Mouse (Mus musculus) forebrain, embryonic 14.5 days (tissue): ENCODE results near the gene Tbkbp1. TPM values are rescaled to one million over a fixed set of nuclear protein-coding genes. Genes with fewer than 3 reads are reported as not detected.

Experiments used
- ATAC-seq: fragments of 200-750 bp; cut with Nextera tagmentation; 2 replicates; pipeline ENCODE4 v1.8.0; 2017; ENCODE audit warnings: mild to moderate bottlenecking, moderate library complexity
- DNase-seq: peaks from one replicate; pipeline ENCODE4 v3.0.0-alpha.2; 2015; ENCODE audit warnings: low spot score
- H3K27ac ChIP-seq: fragments of 300-500 bp; sonication (generic); 2 replicates; pipeline ENCODE4 v1.5.1; 2014; ENCODE audit warnings: low read depth, mild to moderate bottlenecking, control low read depth, low read length, moderate library complexity
- H3K27me3 ChIP-seq: fragments of 300-500 bp; sonication (generic); replicated peaks from 2 replicates; pipeline ENCODE4 v1.6.1; 2014; ENCODE audit warnings: low read length, control low read depth, mixed read lengths; ENCODE audit not compliant: control insufficient read depth, insufficient read depth
- H3K36me3 ChIP-seq: fragments of 300-500 bp; sonication (generic); 2 replicates; pipeline ENCODE4 v1.6.1; 2014; ENCODE audit warnings: low read length, control low read depth; ENCODE audit not compliant: control insufficient read depth, insufficient read depth
- H3K4me1 ChIP-seq: fragments of 300-500 bp; sonication (generic); 2 replicates; pipeline ENCODE4 v1.6.1; 2014; ENCODE audit warnings: antibody characterized with exemption, low read length, control low read depth; ENCODE audit not compliant: control insufficient read depth, insufficient read depth
- H3K4me2 ChIP-seq: fragments of 300-500 bp; sonication (generic); 2 replicates; pipeline ENCODE4 v1.6.1; 2014; ENCODE audit warnings: mild to moderate bottlenecking, control low read depth, low read length
- H3K4me3 ChIP-seq: fragments of 300-500 bp; sonication (generic); 2 replicates; pipeline ENCODE4 v1.5.1; 2014; ENCODE audit warnings: low read depth, low read length, control low read depth
- H3K9ac ChIP-seq: fragments of 300-500 bp; sonication (generic); 2 replicates; pipeline ENCODE4 v1.6.1; 2014; ENCODE audit warnings: mild to moderate bottlenecking, low read length, control low read depth, moderate library complexity
- H3K9me3 ChIP-seq: fragments of 300-500 bp; sonication (generic); replicated peaks from 2 replicates; pipeline ENCODE4 v1.6.1; 2016; ENCODE audit warnings: low read length, control low read depth, mixed read lengths; ENCODE audit not compliant: control insufficient read depth
- WGBS: fragments of 180-500 bp; shearing (Covaris S2); extraction: QIAGEN DNeasy Blood & Tissue Kit; methylation state at CpG from one replicate; pipeline ENCODE4 v1.1.7; 2014; 5-methylcytosine and 5-hydroxymethylcytosine counted together
- polyA plus RNA-seq: library from polyadenylated mRNA; unstranded; fragments of >200 nt; fragmentation: Nextera tagmentation; extraction: Ambion mirVana; gene quantifications from 2 replicates; pipeline ENCODE4 v1.2.1, GENCODE M21; 2014

Tbkbp1 gene
- polyA plus RNA-seq, 1 experiment from 2014 or later, result 4.8 TPM

DNA sequence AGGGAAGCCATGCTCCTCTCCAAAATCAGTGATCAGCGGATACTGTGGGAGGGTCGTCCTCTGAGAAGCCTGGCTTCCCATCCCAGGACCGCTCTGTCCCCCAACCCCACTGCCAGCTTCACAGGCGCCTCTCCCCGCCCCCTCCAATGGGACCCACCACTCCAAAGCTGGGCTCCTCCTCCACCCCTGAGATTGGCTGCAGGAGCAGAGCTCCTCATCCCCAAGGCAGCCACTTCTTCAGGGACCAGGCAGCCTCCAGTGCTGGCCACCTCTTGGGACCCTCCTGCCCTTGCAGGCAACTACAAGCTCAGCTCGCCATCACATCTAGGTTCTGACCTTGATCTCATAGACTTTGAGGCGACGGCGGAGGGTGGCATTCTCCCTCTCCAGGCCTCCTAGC, 2.3 kb downstream of the Tbkbp1 start:
- Histone ChIP-seq H3K9ac (peak overlapping the region; percentile 13; the same call in 1 of the 2 replicates), H3K4me2 (peak overlapping the region; percentile 77; the same call in 1 of the 2 replicates)
- ATAC-seq, result no peak

DNA sequence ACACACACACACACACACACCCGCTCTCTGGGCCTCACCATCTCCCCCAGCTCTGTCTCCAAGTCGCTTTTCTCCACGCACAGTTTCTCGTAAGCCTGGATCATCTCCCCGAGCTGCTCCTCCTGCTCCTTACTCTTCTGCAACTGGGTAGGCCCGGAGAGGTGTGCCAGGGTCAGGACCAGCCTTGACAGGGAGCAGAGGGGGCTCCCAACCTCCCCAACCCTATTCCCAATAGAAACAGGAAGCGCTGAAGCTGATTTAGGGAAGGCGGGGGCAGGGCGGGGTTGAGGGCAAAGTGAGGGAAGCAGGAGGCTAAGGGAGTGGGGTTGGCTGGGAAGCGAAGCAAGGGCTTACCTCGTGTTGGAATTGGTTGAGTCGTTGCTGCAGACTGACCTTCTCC, 2.7 kb downstream of the Tbkbp1 start:
- Histone ChIP-seq H3K4me1 (peaks cover 18% of the 10 kb centered on the region), H3K36me3 (peaks cover 34% of the 10 kb centered on the region), H3K4me3 (no peak overlapping the region), H3K9ac (no peak overlapping the region), H3K9me3 (no peaks in the 10 kb centered on the region), H3K27me3 (no peaks in the 10 kb centered on the region), H3K27ac (no peak overlapping the region), H3K4me2 (peak overlapping the region; percentile 8; the same call in 1 of the 2 replicates)
- DNase-seq (no peak), ATAC-seq (no peak)
- 38% methylated on average over 12 of the region's 12 CpGs for WGBS

More for the DNA sequence above, 2.3 kb downstream of the Tbkbp1 start:
- Histone ChIP-seq H3K27ac (no peak overlapping the region), H3K9me3 (no peaks in the 10 kb centered on the region), H3K4me1 (peaks cover 18% of the 10 kb centered on the region), H3K27me3 (no peaks in the 10 kb centered on the region), H3K36me3 (peaks cover 31% of the 10 kb centered on the region), H3K4me3 (no peak overlapping the region)
- WGBS, result 32% methylated on average over 9 of the region's 9 CpGs
- DNase-seq, result no peak

DNA sequence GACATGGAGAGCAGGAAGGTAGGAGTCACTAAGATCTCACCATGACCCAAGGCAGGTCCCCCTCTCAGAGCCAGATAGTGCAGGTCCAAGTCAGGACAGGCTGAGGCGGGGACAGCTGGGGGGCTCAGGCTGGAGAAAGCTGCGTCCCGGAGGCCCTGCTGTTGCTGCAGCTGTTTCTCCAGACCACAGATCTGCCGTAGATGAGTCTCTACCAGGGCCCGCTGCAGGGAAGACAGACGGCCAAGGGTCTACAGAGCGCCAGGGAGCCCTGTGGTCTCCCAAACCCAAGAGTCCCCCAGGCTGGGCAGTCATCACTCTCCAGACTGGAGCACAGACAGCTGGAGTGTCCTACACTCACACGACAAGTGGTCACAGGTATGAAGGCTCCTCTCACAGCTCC, 4.0 kb downstream of the Tbkbp1 start:
- H3K9ac ChIP-seq, result no peak overlapping the region
- H3K4me2 ChIP-seq, result no peak overlapping the region
- DNase-seq (no peak), ATAC-seq (no peak)
- H3K36me3 ChIP-seq, result peaks cover 36% of the 10 kb centered on the region
- H3K4me1 ChIP-seq, result peaks cover 12% of the 10 kb centered on the region
- no peak overlapping the region for H3K4me3 ChIP-seq
- no peak overlapping the region for H3K27ac ChIP-seq
- H3K9me3 ChIP-seq, result no peaks in the 10 kb centered on the region
- no peaks in the 10 kb centered on the region for H3K27me3 ChIP-seq
- WGBS, result 89% methylated on average over 8 of the region's 8 CpGs

GRCm38 (mm10) chr11:97146724-97147123, 4.6 kb downstream of the Tbkbp1 start:
- peak; percentile 70 for DNase-seq
- WGBS, result 11% methylated on average over 8 of the region's 8 CpGs
- Histone ChIP-seq H3K4me1 (peaks cover 7% of the 10 kb centered on the region), H3K36me3 (peaks cover 36% of the 10 kb centered on the region), H3K27me3 (no peaks in the 10 kb centered on the region), H3K4me3 (no peak overlapping the region), H3K4me2 (no peak overlapping the region), H3K9ac (no peak overlapping the region), H3K9me3 (no peaks in the 10 kb centered on the region), H3K27ac (no peak overlapping the region)
- ATAC-seq, result no peak

GRCm38 (mm10) chr11:97145951-97146350, 5.3 kb downstream of the Tbkbp1 start:
- Histone ChIP-seq H3K4me2 (no peak overlapping the region), H3K4me3 (no peak overlapping the region), H3K27me3 (no peaks in the 10 kb centered on the region), H3K9ac (no peak overlapping the region), H3K27ac (no peak overlapping the region), H3K36me3 (peaks cover 39% of the 10 kb centered on the region), H3K9me3 (no peaks in the 10 kb centered on the region), H3K4me1 (peaks cover 7% of the 10 kb centered on the region)
- WGBS, result 82% methylated on average over 9 of the region's 9 CpGs
- DNase-seq, result no peak
- no peak for ATAC-seq

DNA sequence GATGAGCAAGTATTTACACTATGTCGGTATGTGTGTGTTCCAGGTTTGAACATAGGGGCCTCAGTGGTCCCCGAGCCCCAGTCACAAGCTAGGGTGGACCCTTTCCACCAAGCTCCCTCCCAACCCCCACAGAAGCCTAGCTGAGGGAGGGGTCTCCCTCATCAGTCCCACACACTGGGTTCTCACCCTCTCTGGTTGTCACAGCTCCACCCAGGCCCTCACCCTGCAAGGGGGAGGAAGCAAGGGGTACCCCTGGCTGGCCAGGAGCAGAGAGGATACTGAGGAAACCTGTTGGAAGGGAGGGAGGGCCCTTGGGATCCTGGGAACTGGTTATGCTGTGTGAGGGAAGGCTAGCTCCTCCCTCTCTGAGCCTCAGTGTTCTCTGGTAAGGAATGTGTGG, 6.0 kb downstream of the Tbkbp1 start:
- peaks cover 7% of the 10 kb centered on the region for H3K4me1 ChIP-seq
- no peak overlapping the region for H3K9ac ChIP-seq
- H3K4me2 ChIP-seq, result no peak overlapping the region
- DNase-seq (no peak), ATAC-seq (no peak)
- no peak overlapping the region for H3K27ac ChIP-seq
- no peak overlapping the region for H3K4me3 ChIP-seq
- H3K36me3 ChIP-seq, result peaks cover 40% of the 10 kb centered on the region
- H3K27me3 ChIP-seq, result 0 out of 2 replicates have a peak, but pooled peaks cover 3% of the 10 kb centered on the region
- H3K9me3 ChIP-seq, result no peaks in the 10 kb centered on the region
- 78% methylated on average over 2 of the region's 2 CpGs for WGBS

DNA sequence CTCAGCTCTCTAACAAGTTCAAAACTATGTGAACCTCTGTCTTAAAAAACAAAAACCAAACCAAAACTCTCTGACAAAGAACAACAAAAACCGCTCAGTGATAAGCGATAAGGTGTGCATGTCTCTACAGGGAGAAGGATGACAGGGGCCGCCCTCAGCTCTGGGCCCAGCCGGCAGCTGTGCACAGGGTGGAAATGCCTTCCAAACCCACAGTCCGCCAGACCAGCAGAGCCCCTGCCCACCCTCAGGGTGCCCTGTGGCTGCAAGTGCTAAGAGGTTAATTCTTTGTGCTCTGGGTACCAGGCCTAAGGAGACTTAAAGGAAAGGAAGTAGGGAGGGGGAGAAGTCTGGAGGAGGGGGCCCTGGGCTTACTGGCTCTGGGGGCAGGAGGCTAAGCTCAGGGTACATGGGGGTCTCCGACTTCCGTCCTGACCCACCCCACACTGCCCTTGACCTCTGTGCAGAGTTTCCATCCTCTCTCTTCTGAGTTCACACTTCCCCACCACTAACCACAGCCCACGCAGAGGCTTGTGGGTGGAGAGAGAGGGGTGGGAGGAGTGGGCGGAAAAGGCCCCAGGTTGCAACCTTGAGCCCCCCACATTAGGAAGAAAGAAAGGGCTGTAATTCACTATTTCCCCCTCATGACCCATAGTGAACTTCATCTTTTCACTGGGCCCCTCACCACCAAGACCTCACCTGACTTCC, 7.9 kb downstream of the Tbkbp1 start:
- no peak overlapping the region for H3K4me2 ChIP-seq
- no peak overlapping the region for H3K9ac ChIP-seq
- H3K36me3 ChIP-seq, result peaks cover 41% of the 10 kb centered on the region
- no peak overlapping the region for H3K4me3 ChIP-seq
- ATAC-seq (no peak), DNase-seq (no peak)
- 84% methylated on average over 9 of the region's 9 CpGs for WGBS
- H3K27me3 ChIP-seq, result 0 out of 2 replicates have a peak, but pooled peaks cover 8% of the 10 kb centered on the region
- H3K27ac ChIP-seq, result no peak overlapping the region
- no peaks in the 10 kb centered on the region for H3K9me3 ChIP-seq
- H3K4me1 ChIP-seq, result peaks cover 9% of the 10 kb centered on the region

DNA sequence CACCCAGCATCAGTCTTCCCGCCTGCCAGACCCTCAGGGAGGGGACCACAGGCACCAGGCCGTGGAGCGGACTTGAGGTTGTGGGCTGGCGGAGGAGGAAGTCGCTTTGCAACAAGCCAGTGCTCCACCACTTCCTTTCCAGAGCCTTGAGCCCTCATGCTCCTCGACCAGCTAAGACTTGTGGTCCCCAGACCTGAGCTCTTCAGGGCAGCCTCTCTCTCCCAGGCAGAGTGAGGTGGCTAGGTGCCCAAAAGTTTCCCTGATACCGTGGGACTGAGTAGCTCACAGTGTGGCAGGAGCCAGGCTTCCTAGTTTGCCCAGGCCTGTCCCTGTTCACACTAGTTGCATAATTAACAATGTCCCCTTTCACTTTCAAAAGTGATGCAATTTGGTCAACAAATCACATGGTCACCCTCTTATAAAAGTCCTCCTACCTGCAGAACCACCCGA, 9.1 kb downstream of the Tbkbp1 start:
- Histone ChIP-seq H3K4me2 (no peak overlapping the region), H3K9me3 (no peaks in the 10 kb centered on the region), H3K4me3 (no peak overlapping the region), H3K9ac (no peak overlapping the region), H3K27me3 (0 out of 2 replicates have a peak, but pooled peaks cover 8% of the 10 kb centered on the region), H3K27ac (no peak overlapping the region), H3K36me3 (peaks cover 42% of the 10 kb centered on the region), H3K4me1 (peaks cover 9% of the 10 kb centered on the region)
- DNase-seq (no peak), ATAC-seq (no peak)
- 77% methylated on average over 8 of the region's 8 CpGs for WGBS

GRCm38 (mm10) chr11:97140811-97141210, 10.5 kb downstream of the Tbkbp1 start:
- Histone ChIP-seq H3K27ac (no peak overlapping the region), H3K36me3 (peaks cover 40% of the 10 kb centered on the region), H3K9me3 (no peaks in the 10 kb centered on the region), H3K4me1 (peaks cover 9% of the 10 kb centered on the region), H3K27me3 (0 out of 2 replicates have a peak, but pooled peaks cover 8% of the 10 kb centered on the region), H3K4me3 (no peak overlapping the region), H3K4me2 (no peak overlapping the region), H3K9ac (no peak overlapping the region)
- 73% methylated on average over 4 of the region's 4 CpGs for WGBS
- ATAC-seq (no peak), DNase-seq (no peak)
